Mouse (Mus musculus) embryonic fibroblast, embryonic 13.5 days (primary cell): Measurements from ENCODE around the gene Coro2a.

Source experiments
- CTCF ChIP-seq: IDR thresholded peaks from 2 replicates; pipeline ENCODE4 v1.5.1; 2011; ENCODE audit warnings: mild to moderate bottlenecking, control low read depth, low read length, moderate library complexity, borderline replicate concordance; ENCODE audit not compliant: insufficient read depth
- POLR2A ChIP-seq: IDR thresholded peaks from 2 replicates; pipeline ENCODE4 v1.6.1; 2011; ENCODE audit warnings: low read depth, mild to moderate bottlenecking, control low read depth, low read length, moderate library complexity

DNA sequence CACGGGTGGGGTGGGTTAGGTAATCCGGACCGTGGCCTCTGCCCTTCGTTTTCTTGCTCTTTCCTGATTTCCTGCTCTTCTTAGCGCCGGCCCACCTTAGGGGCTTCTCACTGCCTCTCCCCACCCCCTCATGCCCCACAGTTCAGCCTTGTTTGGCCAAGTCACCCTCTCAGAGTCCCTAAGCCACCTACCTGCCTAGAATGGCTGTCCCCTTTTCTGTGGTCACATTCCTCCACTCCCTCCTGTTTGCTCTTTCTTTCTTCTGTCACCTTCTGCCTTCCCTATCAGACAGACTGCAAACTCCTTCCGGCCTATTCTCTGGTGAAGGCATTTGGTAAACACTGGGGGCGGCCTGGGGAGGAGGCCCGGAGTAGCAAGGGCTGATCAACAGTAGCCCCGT is 3.9 kb downstream of the Coro2a start:
- TF ChIP-seq POLR2A: no peak
- TF ChIP-seq CTCF: no peak
